Mouse (Mus musculus): ENCODE measurements around the gene Ppp6r3. TPM values are rescaled to one million over a fixed set of nuclear protein-coding genes. Genes with fewer than 3 reads are reported as not detected.

Gene Ppp6r3
- polyA plus RNA-seq, 1 experiment: 34.4 TPM

DNA sequence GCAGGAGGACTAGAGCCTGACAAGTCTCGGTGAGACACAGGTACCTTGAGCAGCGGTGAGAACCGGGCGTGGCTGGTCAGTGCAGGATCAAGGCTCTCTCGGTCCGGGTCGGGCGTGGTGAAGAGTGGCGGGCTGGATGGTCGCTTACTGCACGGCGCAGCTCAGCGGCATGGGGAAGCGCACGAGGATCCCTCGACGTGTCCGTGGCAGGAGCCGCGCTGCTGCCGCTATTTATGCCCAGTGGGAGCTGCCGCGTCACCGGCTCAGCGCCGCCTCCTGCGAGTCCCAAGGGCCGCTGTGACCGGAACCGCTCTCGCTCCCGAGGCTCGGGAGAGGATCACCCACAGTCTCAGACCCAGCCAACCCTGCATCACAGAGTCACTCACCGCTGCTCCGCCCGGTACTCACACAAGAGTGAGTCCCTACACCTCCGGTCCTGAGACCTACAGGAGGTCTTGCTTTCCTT, 161.2 kb downstream of the Ppp6r3 start, which contains the start of gene Gal:
TSS of gene Gal (minus strand) at position 277 of the 466 bp plus-strand sequence.
- Histone ChIP-seq H3K27ac (ENCODE audit: insufficient read depth, low read length) (no peak within 1 kb of the TSS), H3K27me3 (ENCODE audit: control insufficient read depth, insufficient read depth, low read length) (peaks cover 9% of the 10 kb centered on the region; the same call in 1 of the 2 replicates), H3K4me3 (ENCODE audit: extremely low read depth, insufficient read depth, insufficient read length) (peak within 1 kb of the TSS; percentile 2; the same call in 1 of the 2 replicates), H3K36me3 (ENCODE audit: control insufficient read depth, insufficient read depth, low read length) (no peaks in the 10 kb centered on the region), H3K4me1 (ENCODE audit: control insufficient read depth, insufficient read depth, insufficient read length) (peaks cover 7% of the 10 kb centered on the region)
- no peak for TF ChIP-seq POLR2A (IDR thresholded peaks at IDR 0.05; ENCODE audit: low read depth, low read length)
- TF ChIP-seq CTCF (IDR thresholded peaks at IDR 0.05; ENCODE audit: extremely low read depth, insufficient read depth, insufficient read length, insufficient replicate concordance): no peak
- WGBS: 5% methylated on average over 37 of the region's 37 CpGs
- no peak for DNase-seq (ENCODE audit: low read depth in 1 of 2, low spot score in 2 of 2)

DNA sequence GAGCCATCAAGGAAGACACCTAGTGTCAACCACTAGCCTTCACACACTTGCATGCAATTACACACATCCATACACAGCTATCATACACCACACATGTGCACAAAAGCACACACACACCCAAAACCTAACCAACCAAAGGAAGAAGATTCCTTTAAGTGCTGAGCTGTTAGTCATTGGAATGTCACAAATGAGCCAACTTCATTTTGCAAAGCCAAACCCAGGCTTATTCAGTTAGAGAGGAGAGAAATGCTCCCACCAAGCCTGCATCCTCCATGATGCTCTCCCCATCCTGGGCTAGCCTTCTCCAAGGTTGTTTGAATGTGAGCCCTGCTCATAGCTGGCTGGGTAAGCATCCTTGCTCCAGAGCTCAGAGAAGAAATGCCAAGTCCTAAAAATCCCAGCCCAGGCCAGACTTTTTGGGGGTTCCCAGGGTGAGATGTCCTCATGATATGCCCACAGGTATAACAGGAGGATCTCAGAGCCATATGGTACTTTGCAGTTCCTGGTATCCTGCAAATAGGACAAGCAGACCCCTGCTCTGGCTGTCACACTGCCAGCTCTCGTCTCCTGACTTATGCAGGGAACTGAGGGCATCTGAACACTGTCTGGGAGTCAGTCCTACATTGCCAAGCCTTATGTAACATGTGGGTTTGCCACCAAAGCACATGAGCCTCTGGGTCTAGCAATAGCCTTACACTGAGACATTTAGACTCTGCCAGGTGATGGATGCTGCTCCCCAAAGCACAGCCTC, 169.8 kb downstream of the Ppp6r3 start:
- Histone ChIP-seq H3K27ac (ENCODE audit: insufficient read depth, low read length) (no peak overlapping the region), H3K4me3 (ENCODE audit: extremely low read depth, insufficient read depth, insufficient read length) (no peak overlapping the region), H3K27me3 (ENCODE audit: control insufficient read depth, insufficient read depth, low read length) (no peaks in the 10 kb centered on the region), H3K36me3 (ENCODE audit: control insufficient read depth, insufficient read depth, low read length) (no peaks in the 10 kb centered on the region), H3K4me1 (ENCODE audit: control insufficient read depth, insufficient read depth, insufficient read length) (no peaks in the 10 kb centered on the region; the same call in 1 of the 2 replicates)
- TF ChIP-seq POLR2A (IDR thresholded peaks at IDR 0.05; ENCODE audit: low read depth, low read length) (no peak), CTCF (IDR thresholded peaks at IDR 0.05; ENCODE audit: extremely low read depth, insufficient read depth, insufficient read length, insufficient replicate concordance) (no peak)
- 79% methylated on average over 1 of the region's 1 CpGs for WGBS
- DNase-seq (ENCODE audit: low read depth in 1 of 2, low spot score in 2 of 2): no peak

Other genes starting within 250 kb of the Ppp6r3 start
- 0.43 and 0.74 TPM in 2 replicates for gene Tesmin, start 186.9 kb downstream of the Ppp6r3 start, polyA plus RNA-seq (2012; rRNA removed)
- gene Gal, start 161.2 kb downstream of the Ppp6r3 start, polyA plus RNA-seq (2012; rRNA removed): 13.1 and 22.2 TPM in 2 replicates
- 22.6 and 22.8 TPM in 2 replicates for gene Lrp5, start 110.8 kb upstream of the Ppp6r3 start, polyA plus RNA-seq (2012; rRNA removed)
- gene 1810055G02Rik, start 132.5 kb upstream of the Ppp6r3 start, polyA plus RNA-seq (2012; rRNA removed): 6.7 and 11.0 TPM in 2 replicates
- gene Kmt5b, start 191.7 kb upstream of the Ppp6r3 start, polyA plus RNA-seq (2012; rRNA removed): 13.9 and 14.2 TPM in 2 replicates